Mouse (Mus musculus) layer of hippocampus, adult 9-10 months (tissue): Measurements from ENCODE around the gene Zdhhc3.

ENCODE experiments used
- DNase-seq: peaks from one replicate; pipeline ENCODE4 v3.0.0; 2022; ENCODE audit warnings: low spot score

Gene Zdhhc3

DNA sequence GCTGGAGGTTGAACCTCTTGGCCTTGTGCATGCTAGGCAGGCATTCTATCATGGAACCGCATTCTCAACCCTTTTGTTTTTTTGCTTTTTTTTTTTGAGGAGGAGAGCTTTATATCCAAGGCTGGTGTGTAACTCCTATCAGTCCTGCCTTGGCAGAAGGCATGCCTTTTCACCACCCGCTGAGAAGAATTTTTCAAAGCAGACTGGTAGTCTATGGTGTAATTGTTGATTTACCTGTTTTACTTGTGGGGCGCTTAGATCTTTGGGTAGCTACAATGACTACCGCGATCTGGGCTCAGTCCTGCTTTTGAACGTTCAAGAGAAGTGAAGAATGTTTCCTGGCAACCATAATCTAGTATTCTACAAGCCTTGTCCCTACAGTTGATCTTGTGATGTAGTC lies 926 bp upstream of the Zdhhc3 start:
- DNase-seq, result no peak

DNA sequence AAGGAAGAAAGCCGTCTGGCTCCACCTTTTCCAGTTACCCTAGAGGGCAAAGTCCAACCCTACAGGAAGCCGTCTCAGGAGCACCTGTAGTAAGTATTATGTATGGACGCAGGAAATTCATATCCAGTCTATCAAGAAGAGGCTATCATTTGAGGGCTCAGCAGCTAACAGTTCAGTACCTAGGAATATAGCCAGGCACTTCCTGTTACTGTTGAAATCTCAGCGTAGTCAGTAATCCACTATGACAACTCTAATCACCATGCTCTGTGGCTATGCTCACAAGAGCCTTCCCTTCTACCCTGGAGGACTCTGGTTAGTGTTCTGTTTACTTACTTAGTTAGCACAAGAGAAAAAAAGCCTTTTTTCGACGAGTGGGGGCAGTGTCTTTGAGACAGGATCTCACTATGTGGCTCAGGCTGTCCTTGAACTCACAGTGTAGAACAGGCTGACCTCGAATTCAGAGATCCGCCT lies 1.2 kb downstream of the Zdhhc3 start:
- no peak for DNase-seq

DNA sequence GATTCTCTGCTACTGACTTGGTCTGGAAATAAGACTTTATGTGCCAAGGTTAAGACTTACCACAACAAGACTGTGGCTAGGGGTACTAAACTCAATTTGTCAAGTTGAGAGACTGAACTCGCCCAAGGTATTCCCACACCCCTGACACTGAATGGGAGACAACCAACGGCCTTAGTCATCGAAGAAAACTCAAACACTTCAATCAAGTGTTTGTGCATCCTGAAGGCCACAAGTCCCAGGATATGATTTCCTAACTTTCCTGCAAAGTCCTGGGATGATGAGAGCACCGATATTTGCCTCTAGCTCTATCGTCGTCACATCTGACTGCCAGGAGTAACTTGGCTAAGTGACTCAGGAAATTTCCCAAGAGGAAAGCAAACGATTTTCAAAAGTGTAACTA lies 3.8 kb downstream of the Zdhhc3 start:
- no peak for DNase-seq

DNA sequence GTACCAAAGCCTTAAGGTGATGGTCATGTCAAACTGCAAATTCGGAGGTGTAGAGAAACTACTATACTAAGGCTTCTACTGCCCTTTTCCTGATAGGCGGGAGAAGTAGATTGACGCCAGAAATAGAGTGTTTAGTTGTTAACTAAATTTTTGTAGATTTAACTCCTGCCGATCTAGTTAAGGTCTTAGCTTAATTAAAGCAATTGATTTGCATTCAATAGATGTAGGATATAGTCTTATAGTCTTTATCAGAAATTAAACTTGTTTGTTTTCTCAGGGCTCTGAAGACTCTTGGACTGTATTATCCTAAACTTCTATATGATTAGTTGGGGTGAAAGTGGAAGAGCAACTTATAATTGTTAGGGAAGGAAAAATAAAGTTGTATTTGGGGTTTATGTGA lies 5.8 kb downstream of the Zdhhc3 start:
- DNase-seq, result no peak

DNA sequence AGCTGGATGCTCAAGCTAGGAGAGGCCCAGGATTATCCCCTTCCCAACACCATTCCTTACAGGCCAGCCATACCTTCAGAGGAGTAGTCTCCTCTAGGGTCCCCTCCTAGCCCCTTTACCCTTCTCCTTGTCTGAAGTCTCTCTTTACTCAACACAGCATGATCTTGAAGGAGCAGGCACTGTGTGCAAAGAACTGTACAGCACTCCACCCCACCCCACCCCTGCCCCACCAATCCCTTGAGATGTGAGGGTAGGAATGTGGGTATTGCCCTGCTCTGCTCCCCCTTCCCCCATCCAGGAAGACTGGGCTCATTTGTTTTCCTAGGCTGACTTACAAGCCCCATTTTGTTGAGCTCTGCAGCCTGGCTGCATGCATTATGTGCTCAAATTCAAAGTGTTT lies 8.6 kb downstream of the Zdhhc3 start:
- DNase-seq, result no peak

DNA sequence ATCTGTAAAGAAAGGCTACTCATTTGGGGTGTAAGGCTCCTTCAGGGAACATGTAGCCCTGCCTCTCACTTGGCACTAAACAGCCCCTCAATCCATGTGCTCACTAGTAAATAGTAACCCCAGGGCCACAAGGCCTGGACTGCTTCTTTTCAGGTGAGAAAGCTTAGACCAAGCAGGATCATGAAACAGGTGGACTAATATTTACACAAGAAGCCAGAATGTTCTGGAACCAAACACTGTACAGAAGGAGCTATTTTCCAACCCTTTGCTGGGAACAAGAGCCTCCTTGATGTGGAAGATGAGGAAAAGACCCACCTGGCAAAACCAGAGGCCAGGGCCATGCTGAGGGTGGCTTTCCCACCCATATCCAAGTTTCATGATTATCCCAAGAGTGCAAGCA lies 9.6 kb downstream of the Zdhhc3 start:
- no peak for DNase-seq

DNA sequence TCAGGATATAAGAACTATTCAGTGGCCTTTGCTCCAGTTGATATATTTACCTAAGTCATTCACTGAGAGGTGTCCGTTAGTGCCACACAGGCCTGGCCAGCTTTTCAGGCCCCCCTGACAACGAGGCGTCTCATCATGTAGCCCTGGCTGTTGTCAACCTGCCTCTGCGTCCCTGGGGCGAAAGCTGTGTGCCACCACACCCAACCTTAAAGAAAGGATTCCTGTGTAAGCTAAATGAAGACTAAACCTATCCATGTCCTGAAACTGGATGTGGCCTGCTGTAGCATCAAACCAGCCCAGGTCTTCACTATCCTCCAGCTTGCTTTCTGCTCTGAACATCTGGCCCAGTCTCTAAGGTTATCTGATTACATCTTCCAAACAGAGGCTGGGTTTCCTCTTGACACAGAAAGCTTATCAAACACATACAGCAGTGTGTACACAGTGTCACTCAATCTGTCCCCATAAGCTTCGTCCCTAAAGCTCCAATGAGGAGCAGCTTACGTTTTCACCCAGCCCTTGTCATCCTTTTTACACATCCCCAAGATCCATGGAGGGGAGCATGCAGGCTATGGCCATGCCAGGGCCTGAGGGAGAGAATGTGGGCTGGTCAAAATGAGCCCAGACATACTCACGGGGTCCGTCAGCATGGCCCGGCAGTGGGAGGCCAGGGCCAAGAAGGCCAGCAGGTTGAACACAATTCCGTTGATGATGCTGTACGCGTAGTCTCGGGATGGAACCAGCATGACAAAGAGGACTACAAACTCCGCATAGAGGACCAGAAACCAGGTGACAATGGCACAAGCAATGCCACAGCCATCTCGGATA lies 13.2 kb downstream of the Zdhhc3 start:
- DNase-seq, result no peak

DNA sequence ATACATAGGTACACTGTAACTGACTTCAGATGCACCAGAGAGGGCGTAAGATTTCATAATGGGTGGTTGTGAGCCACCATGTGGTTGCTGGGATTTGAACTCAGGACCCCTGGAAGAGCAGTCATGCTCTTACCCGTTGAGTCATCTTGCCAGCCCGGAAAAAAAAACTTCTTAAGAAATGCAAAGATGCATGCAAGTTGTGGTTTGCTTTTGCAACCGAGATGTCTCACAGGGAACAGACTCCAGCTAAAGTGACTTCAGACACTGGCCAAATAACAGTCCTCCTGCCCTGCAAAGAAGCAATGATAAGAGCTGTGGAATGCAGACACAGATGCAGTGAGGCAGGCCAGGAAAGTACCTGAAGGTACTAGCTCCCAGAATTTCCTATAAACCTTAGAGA lies 22.2 kb downstream of the Zdhhc3 start:
- no peak for DNase-seq

GRCm38 (mm10) chr9:123087558-123087957 lies 25.4 kb downstream of the Zdhhc3 start:
- no peak for DNase-seq

DNA sequence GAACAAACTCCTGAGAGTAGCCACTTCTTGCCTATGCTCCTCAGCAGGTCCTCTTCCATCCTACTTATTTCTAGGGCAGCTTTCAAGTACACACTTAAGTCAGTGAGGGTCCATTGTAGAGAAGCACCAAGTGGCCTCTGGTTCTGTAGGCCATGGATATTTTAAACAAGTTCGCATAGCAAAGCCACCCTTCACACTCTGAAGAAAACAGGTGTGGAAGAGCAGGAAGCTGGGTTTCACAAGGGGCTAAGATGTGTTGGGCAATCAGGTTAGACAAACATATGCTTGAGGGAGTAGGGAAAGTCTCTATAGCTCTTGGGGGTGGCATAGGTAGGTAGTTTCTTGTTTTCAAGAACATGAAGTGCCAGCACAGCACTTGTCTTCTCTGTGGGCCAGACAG lies 27.6 kb downstream of the Zdhhc3 start:
- no peak for DNase-seq

GRCm38 (mm10) chr9:123080796-123081195 lies 32.2 kb downstream of the Zdhhc3 start:
- DNase-seq, result no peak

GRCm38 (mm10) chr9:123080355-123080754 lies 32.6 kb downstream of the Zdhhc3 start:
- no peak for DNase-seq

- DNase-seq, result no peak
Measured at GRCm38 (mm10) chr9:123079149-123079548, 33.9 kb downstream of the Zdhhc3 start.

DNA sequence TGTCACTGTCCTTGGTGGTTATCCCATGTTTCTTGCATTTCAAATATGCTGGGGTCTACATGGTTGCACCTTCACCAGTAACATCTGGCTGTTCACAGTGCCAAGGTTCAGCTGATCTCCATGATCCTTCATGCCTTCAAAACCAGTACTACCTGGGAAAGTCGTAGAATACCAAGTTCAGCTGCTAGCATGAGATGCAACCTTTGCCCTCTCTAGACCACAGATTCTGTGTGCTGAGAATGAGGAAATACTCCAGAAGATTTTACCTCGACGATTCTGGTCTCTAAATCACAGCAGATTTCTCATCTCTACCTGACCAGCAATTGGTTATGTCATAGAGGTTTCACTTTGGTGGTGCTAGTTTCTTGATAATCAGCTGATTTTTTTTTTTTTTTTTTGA lies 52.8 kb downstream of the Zdhhc3 start:
- DNase-seq, result no peak

GRCm38 (mm10) chr9:123058724-123059292 lies 54.2 kb downstream of the Zdhhc3 start:
- DNase-seq, result no peak

GRCm38 (mm10) chr9:123047665-123048064 lies 65.3 kb downstream of the Zdhhc3 start:
- no peak for DNase-seq

DNA sequence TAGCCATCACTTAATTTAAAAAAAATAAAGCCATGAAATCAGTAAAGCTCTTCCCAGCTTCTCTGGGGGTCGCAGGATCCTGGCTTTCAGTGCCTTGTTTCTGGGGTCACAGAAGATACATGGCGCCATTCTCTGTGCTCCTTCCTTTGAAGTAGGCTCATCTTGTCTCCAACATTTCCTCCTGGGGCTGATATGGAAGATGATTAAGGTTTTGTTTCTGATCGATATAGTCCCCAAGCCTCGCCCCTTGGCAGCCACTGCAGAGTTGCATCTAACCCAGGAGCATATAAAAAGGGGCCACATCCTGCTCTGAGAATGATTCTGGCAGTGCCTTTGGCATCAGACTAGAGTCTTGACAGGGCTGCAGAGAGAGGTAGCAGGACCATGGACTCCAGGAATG lies 78.6 kb downstream of the Zdhhc3 start, which contains the start of gene Tgm4:
Tgm4 (plus strand) TSS at position 301 of the 400 bp plus-strand sequence.
- DNase-seq, result no peak

DNA sequence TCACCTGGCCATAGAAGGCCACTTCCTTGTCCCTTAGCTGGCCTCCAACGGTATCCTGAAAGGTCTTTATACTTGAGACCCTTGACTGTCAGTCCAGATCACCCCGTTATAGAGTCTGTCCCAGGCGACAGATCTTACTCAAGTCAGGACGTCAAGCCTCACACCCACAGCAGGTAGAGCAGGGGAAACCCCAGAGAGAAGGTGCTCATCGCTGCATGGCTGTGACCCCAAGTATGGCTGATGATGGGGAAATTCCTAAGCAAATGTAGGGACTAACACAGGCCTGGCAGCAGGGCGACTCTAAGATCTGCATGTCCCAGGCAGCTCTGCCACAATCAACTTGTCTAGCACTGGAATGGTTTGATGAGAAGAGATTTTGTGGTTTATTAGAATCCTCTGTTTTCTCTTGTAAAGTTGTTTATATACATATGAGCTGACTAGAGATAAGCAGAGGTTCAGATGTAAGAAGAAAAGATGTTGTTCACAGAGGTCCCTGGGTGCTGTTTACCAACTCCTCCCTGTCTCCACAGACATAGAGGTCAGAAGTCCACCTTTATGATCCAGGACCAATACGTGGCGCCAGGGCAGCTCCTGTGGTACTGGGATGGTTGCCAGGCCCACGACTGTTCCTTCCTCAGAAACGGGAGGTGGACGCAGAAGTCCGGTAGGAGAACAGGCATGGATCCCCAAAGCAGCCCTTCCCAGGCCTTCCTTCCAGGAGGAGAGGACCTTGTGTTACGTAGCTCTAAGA lies 81.3 kb downstream of the Zdhhc3 start:
- no peak for DNase-seq

- DNase-seq, result no peak
Measured at GRCm38 (mm10) chr9:123024201-123024600, 88.8 kb downstream of the Zdhhc3 start.

GRCm38 (mm10) chr9:123021636-123022379 lies 91.2 kb downstream of the Zdhhc3 start:
- DNase-seq, result no peak

DNA sequence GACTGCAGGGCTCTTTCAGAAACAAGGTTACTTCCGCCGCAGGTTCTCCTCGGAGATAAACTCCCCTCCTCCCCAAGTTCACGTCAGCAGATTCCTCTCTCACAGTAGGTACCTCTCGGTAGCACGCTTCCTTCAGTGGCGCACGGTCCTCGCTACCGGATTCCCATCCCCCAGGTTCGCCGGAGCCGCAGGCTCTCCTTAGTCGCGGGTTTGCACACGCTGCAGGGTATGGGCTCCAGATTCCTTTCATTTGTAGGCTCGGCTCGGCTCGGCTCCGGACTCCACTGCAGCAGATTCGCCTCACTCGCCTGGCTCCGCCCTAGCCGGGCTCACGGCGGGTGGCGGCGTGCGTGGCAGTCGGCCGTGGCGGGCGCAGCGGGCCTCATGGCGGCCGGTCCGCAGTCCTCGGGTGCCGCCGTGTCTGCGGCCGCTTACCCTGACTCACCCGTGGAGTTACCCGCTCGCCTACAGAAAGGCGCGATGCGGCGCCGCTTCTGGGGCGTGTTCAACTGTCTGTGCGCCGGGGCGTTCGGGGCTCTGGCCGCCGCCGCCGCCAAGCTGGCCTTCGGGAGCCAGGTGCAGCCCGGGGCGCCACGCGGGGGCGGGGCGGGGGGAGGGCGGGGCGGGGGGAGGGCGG lies 91.9 kb downstream of the Zdhhc3 start, which contains the start of gene Tmem42:
Tmem42 (plus strand) TSS at position 332 of the 637 bp plus-strand sequence.
- DNase-seq, result peak; percentile 73
